Mouse (Mus musculus): ENCODE measurements at regions not wholly inside any gene's neighbourhood (a gene's known extent, or its start where the extent isn't known, plus 50 kb on each side); places are given as distances from the start of the nearest gene placed in this dataset.

GRCm38 (mm10) chr5:119379915-119380432 is 290.5 kb upstream of the Tbx3 start:
- H3K4me2 ChIP-seq (replicated peaks): no peak overlapping the region
- no peak overlapping the region for H3K27ac ChIP-seq
- 0 out of 2 replicates have a peak, but pooled peaks cover 7% of the 10 kb centered on the region for H3K9me3 ChIP-seq
- H3K4me3 ChIP-seq: no peak overlapping the region
- WGBS: 78% methylated on average over 6 of the region's 6 CpGs
- ATAC-seq (ENCODE audit: low FRiP score, low read depth): no peak
- no peaks in the 10 kb centered on the region for H3K36me3 ChIP-seq
- H3K27me3 ChIP-seq (replicated peaks): 0 out of 2 replicates have a peak, but pooled peaks cover 7% of the 10 kb centered on the region
- H3K9ac ChIP-seq: no peak overlapping the region
- 0 out of 2 replicates have a peak, but pooled peaks cover 3% of the 10 kb centered on the region for H3K4me1 ChIP-seq

- 38% methylated on average over 12 of the region's 12 CpGs for WGBS
- Histone ChIP-seq H3K27me3 (replicated peaks) (0 out of 2 replicates have a peak, but pooled peaks cover 7% of the 10 kb centered on the region), H3K36me3 (no peaks in the 10 kb centered on the region), H3K9ac (no peak overlapping the region), H3K27ac (no peak overlapping the region), H3K4me1 (0 out of 2 replicates have a peak, but pooled peaks cover 3% of the 10 kb centered on the region), H3K4me3 (no peak overlapping the region), H3K9me3 (0 out of 2 replicates have a peak, but pooled peaks cover 7% of the 10 kb centered on the region), H3K4me2 (replicated peaks) (no peak overlapping the region)
- ATAC-seq (ENCODE audit: low FRiP score, low read depth): no peak
Measured at GRCm38 (mm10) chr5:119381495-119381894, 289.0 kb upstream of the Tbx3 start.

GRCm38 (mm10) chr5:119385506-119385905 is 285.0 kb upstream of the Tbx3 start:
- no peak overlapping the region for H3K9ac ChIP-seq
- no peak overlapping the region for H3K4me3 ChIP-seq
- no peak overlapping the region for H3K4me2 ChIP-seq (replicated peaks)
- 0 out of 2 replicates have a peak, but pooled peaks cover under 1% of the 10 kb centered on the region for H3K27me3 ChIP-seq (replicated peaks)
- WGBS: 90% methylated on average over 10 of the region's 10 CpGs
- 0 out of 2 replicates have a peak, but pooled peaks cover 7% of the 10 kb centered on the region for H3K9me3 ChIP-seq
- 0 out of 2 replicates have a peak, but pooled peaks cover 3% of the 10 kb centered on the region for H3K4me1 ChIP-seq
- H3K36me3 ChIP-seq: no peaks in the 10 kb centered on the region
- no peak overlapping the region for H3K27ac ChIP-seq
- no peak for ATAC-seq (ENCODE audit: low FRiP score, low read depth)

GRCm38 (mm10) chr5:119386821-119387220 is 283.6 kb upstream of the Tbx3 start:
- no peaks in the 10 kb centered on the region for H3K27me3 ChIP-seq (replicated peaks)
- H3K4me3 ChIP-seq: no peak overlapping the region
- 0 out of 2 replicates have a peak, but pooled peaks cover 4% of the 10 kb centered on the region for H3K9me3 ChIP-seq
- no peak overlapping the region for H3K4me2 ChIP-seq (replicated peaks)
- no peaks in the 10 kb centered on the region for H3K4me1 ChIP-seq
- H3K36me3 ChIP-seq: no peaks in the 10 kb centered on the region
- no peak for ATAC-seq (ENCODE audit: low FRiP score, low read depth)
- WGBS: 74% methylated on average over 8 of the region's 8 CpGs
- H3K9ac ChIP-seq: no peak overlapping the region
- H3K27ac ChIP-seq: no peak overlapping the region

- H3K4me3 ChIP-seq: no peak overlapping the region
- no peak for ATAC-seq (ENCODE audit: low FRiP score, low read depth)
- H3K4me2 ChIP-seq (replicated peaks): no peak overlapping the region
- no peak overlapping the region for H3K27ac ChIP-seq
- H3K9ac ChIP-seq: no peak overlapping the region
- H3K4me1 ChIP-seq: no peaks in the 10 kb centered on the region
- H3K36me3 ChIP-seq: no peaks in the 10 kb centered on the region
- 0 out of 2 replicates have a peak, but pooled peaks cover under 1% of the 10 kb centered on the region for H3K9me3 ChIP-seq
- WGBS: 60% methylated on average over 2 of the region's 2 CpGs
- H3K27me3 ChIP-seq (replicated peaks): no peaks in the 10 kb centered on the region
Measured at GRCm38 (mm10) chr5:119387261-119387660, 283.2 kb upstream of the Tbx3 start.

GRCm38 (mm10) chr5:119388841-119389240 is 281.6 kb upstream of the Tbx3 start:
- Histone ChIP-seq H3K27ac (no peak overlapping the region), H3K36me3 (no peaks in the 10 kb centered on the region), H3K9ac (no peak overlapping the region), H3K27me3 (replicated peaks) (no peaks in the 10 kb centered on the region), H3K9me3 (no peaks in the 10 kb centered on the region), H3K4me3 (no peak overlapping the region), H3K4me2 (replicated peaks) (no peak overlapping the region), H3K4me1 (no peaks in the 10 kb centered on the region)
- WGBS: 51% methylated on average over 5 of the region's 5 CpGs
- no peak for ATAC-seq (ENCODE audit: low FRiP score, low read depth)

GRCm38 (mm10) chr5:119389384-119389783 is 281.1 kb upstream of the Tbx3 start:
- no peak overlapping the region for H3K9ac ChIP-seq
- no peak overlapping the region for H3K4me3 ChIP-seq
- no peaks in the 10 kb centered on the region for H3K9me3 ChIP-seq
- WGBS: 81% methylated on average over 9 of the region's 9 CpGs
- H3K27ac ChIP-seq: no peak overlapping the region
- no peaks in the 10 kb centered on the region for H3K27me3 ChIP-seq (replicated peaks)
- no peaks in the 10 kb centered on the region for H3K4me1 ChIP-seq
- H3K36me3 ChIP-seq: no peaks in the 10 kb centered on the region
- no peak for ATAC-seq (ENCODE audit: low FRiP score, low read depth)
- no peak overlapping the region for H3K4me2 ChIP-seq (replicated peaks)

GRCm38 (mm10) chr5:119389857-119390256 is 280.6 kb upstream of the Tbx3 start:
- H3K27me3 ChIP-seq (replicated peaks): no peaks in the 10 kb centered on the region
- H3K4me3 ChIP-seq: no peak overlapping the region
- H3K9ac ChIP-seq: no peak overlapping the region
- H3K27ac ChIP-seq: no peak overlapping the region
- no peak overlapping the region for H3K4me2 ChIP-seq (replicated peaks)
- H3K4me1 ChIP-seq: no peaks in the 10 kb centered on the region
- no peaks in the 10 kb centered on the region for H3K36me3 ChIP-seq
- 84% methylated on average over 7 of the region's 7 CpGs for WGBS
- ATAC-seq (ENCODE audit: low FRiP score, low read depth): no peak
- H3K9me3 ChIP-seq: no peaks in the 10 kb centered on the region

GRCm38 (mm10) chr5:119398475-119398874 is 272.0 kb upstream of the Tbx3 start:
- H3K9ac ChIP-seq: no peak overlapping the region
- no peak for ATAC-seq (ENCODE audit: low FRiP score, low read depth)
- WGBS: 86% methylated on average over 5 of the region's 5 CpGs
- no peak overlapping the region for H3K27ac ChIP-seq
- no peak overlapping the region for H3K4me3 ChIP-seq
- H3K27me3 ChIP-seq (replicated peaks): no peaks in the 10 kb centered on the region
- peaks cover 7% of the 10 kb centered on the region; the same call in 1 of the 2 replicates for H3K4me1 ChIP-seq
- no peaks in the 10 kb centered on the region for H3K9me3 ChIP-seq
- H3K4me2 ChIP-seq (replicated peaks): no peak overlapping the region
- H3K36me3 ChIP-seq: no peaks in the 10 kb centered on the region

- no peaks in the 10 kb centered on the region for H3K36me3 ChIP-seq
- H3K4me3 ChIP-seq: no peak overlapping the region
- 0 out of 2 replicates have a peak overlapping the region, but pooled peaks have one; percentile 26 for H3K9ac ChIP-seq
- WGBS: 17% methylated on average over 6 of the region's 6 CpGs
- no peak for ATAC-seq (ENCODE audit: low FRiP score, low read depth)
- no peaks in the 10 kb centered on the region for H3K27me3 ChIP-seq (replicated peaks)
- H3K4me2 ChIP-seq (replicated peaks): no peak overlapping the region
- H3K27ac ChIP-seq: no peak overlapping the region
- H3K4me1 ChIP-seq: peaks cover 7% of the 10 kb centered on the region; the same call in 1 of the 2 replicates
- H3K9me3 ChIP-seq: no peaks in the 10 kb centered on the region
Measured at GRCm38 (mm10) chr5:119400223-119400935, 270.1 kb upstream of the Tbx3 start.

GRCm38 (mm10) chr5:119401915-119402314 is 268.6 kb upstream of the Tbx3 start:
- no peak overlapping the region for H3K4me2 ChIP-seq (replicated peaks)
- no peaks in the 10 kb centered on the region for H3K9me3 ChIP-seq
- no peak overlapping the region for H3K9ac ChIP-seq
- no peaks in the 10 kb centered on the region for H3K27me3 ChIP-seq (replicated peaks)
- ATAC-seq (ENCODE audit: low FRiP score, low read depth): no peak
- no peaks in the 10 kb centered on the region for H3K36me3 ChIP-seq
- peaks cover 7% of the 10 kb centered on the region; the same call in 1 of the 2 replicates for H3K4me1 ChIP-seq
- H3K4me3 ChIP-seq: no peak overlapping the region
- 87% methylated on average over 8 of the region's 8 CpGs for WGBS
- H3K27ac ChIP-seq: no peak overlapping the region

- Histone ChIP-seq H3K36me3 (no peaks in the 10 kb centered on the region), H3K27ac (no peak overlapping the region), H3K9ac (no peak overlapping the region), H3K27me3 (replicated peaks) (no peaks in the 10 kb centered on the region), H3K4me2 (replicated peaks) (no peak overlapping the region), H3K4me3 (no peak overlapping the region), H3K9me3 (no peaks in the 10 kb centered on the region), H3K4me1 (peaks cover 7% of the 10 kb centered on the region; the same call in 1 of the 2 replicates)
- ATAC-seq (ENCODE audit: low FRiP score, low read depth): no peak
- 71% methylated on average over 17 of the region's 17 CpGs for WGBS
Measured at GRCm38 (mm10) chr5:119402651-119403050, 267.8 kb upstream of the Tbx3 start.
